Mouse (Mus musculus) adrenal gland, adult 2 months (tissue): ENCODE measurements around the gene Mgat4b. TPM values are rescaled to one million over a fixed set of nuclear protein-coding genes. Genes with fewer than 3 reads are reported as not detected.

Source experiments
- DNase-seq: peaks from one replicate; pipeline ENCODE4 v3.0.0; 2021
- polyA plus RNA-seq: library from polyadenylated mRNA; depleted of rRNA; stranded (reverse); fragments of >200 nt; gene quantifications from 2 replicates; pipeline ENCODE4 v1.2.3, GENCODE M21; 2012
- total RNA-seq, 2 experiments: library from RNA; stranded (reverse); gene quantifications; 2 replicates each; pipeline ENCODE4 v1.2.3; 2021

Gene Mgat4b
- total and polyA plus RNA-seq, 3 experiments = 119 to 361 (median 128) TPM

DNA sequence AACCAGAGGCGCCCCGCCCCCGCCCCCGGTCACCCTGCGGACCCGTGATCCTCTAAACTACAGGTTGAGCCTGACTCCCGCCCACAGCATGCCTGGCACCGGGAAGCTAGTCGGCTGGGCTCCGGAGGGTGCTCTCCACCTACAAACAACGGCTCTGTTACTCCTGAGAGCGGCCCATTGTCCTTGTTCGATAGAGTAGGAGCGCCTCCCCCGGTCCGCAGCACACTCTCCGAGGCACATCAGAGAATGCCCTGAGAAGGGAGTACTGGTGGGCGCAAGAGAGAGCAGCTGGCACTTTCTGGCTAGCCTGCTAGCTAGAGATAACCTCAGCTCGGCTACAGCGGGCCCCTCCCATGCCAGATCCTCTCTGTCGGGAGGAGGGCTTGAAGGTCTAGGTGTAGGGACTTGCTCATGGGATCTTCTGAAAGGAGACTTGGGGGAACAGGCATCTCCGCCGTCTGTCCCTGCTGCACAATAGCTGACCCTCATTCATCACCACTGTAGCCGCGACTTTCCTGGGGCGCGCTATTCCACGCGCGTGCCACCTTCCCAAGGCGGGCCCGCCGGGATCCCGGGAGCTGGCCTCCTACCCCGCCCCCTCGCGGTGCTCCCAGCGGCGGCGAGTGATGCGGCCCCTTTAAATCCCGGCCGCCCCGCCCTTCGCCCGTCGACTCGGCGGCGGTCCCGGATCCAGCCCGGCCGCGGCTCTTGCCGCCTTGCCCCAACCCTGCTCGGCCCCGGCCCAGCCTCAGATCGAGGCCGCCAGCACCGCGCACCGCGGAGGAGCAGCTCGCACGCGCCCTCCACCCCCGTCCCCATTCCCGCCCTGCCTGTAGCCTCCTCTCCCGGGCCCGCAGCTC lies 14.2 kb downstream of the Mgat4b start:
- peak; percentile 96 for DNase-seq

- peak; percentile 76 for DNase-seq
Measured at GRCm38 (mm10) chr11:50225611-50226378, 15.1 kb downstream of the Mgat4b start.

DNA sequence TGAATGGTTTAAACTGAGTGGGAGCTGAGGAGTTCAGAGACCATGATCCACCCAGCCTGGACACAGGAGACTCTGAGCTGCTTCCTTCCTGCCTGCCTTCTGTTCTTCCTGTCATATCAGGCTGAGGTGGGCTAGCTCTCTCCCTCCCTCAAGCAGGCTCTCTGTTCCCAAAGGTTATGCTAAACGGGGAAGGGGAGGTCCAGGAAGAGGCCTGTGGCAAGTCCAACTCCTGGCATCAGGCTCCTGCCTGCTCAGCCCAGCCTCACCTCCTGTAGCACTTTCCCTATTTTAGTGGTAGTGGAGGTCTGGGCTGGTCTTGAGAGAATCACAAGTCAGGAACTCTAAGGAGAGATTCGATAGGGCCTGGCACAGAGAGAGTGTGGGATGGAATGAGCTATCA lies 15.7 kb downstream of the Mgat4b start:
- DNase-seq = peak; percentile 30

- peak; percentile 23 for DNase-seq
Measured at GRCm38 (mm10) chr11:50227226-50227625, 16.5 kb downstream of the Mgat4b start.

DNA sequence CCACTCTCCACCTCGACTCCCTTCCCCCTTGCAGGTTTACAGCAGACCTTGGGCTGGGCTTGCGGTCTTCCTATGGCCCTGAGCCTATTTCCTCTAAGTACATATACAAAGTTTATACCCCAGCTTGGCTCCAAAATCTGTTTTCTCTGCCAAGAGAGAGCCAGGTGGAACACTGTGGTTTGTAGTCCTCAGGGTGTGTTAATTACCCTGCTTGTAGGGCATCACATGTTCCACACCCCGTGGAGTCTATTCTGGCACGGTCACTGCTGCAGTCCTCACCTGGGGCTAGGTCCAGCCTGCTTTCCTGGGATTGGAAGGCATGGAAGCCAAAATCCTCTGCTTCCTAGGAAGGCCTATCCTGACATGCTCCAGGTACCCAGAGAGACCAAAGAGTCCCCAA lies 17.0 kb downstream of the Mgat4b start:
- DNase-seq = peak; percentile 11

- peak; percentile 48 for DNase-seq
Measured at GRCm38 (mm10) chr11:50228772-50229171, 18.1 kb downstream of the Mgat4b start.

GRCm38 (mm10) chr11:50229252-50229910 lies 18.7 kb downstream of the Mgat4b start:
- DNase-seq = peak; percentile 84

DNA sequence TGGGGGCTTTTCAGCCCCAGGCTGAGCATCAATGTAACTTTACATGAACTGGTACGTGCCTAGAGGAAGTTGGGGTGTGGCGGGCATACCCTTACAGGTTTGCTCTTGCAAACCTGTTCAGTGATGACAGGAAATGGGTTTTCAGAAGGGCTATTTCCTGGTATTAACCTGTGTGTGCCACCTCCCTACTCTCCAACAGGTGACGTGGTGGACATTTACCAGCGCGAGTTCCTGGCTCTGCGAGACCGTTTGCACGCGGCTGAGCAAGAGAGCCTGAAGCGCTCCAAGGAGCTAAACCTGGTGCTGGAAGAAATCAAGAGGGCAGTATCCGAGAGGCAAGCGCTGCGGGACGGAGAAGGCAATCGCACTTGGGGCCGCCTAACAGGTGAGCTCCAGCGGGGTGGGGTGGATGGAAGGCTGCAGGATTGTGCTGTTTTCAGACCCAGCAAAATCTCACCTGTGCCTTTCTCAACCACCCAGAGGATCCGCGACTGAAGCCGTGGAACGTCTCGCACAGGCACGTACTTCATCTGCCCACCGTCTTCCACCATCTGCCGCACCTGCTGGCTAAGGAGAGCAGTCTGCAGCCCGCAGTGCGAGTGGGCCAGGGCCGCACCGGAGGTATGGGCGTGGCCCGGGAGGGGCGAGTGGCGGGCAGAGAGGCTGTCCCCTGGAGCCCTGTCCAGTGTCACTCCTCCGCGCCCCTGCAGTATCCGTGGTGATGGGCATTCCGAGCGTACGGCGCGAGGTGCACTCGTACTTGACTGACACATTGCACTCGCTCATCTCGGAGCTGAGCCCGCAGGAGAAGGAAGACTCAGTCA lies 20.0 kb downstream of the Mgat4b start:
- peak; percentile 14 for DNase-seq

DNA sequence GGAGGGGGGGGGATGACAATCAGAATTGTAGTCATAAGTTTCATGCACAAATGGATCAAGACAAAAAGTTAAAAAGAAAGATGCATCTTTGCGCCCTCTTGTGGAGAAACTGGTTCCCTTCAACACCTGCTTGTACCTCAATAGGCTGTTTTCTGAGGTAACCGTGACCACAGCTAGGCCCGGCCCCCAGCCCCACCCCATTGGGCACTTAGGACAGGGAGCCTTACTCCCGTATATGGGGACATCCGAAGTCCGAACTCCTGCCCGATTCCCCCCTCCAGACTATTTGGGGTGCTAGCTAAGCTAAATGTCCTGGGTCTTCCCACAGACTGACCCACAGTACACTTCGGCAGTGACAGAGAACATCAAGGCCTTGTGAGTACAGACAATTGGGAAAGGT lies 20.7 kb downstream of the Mgat4b start:
- DNase-seq = peak; percentile 55

DNA sequence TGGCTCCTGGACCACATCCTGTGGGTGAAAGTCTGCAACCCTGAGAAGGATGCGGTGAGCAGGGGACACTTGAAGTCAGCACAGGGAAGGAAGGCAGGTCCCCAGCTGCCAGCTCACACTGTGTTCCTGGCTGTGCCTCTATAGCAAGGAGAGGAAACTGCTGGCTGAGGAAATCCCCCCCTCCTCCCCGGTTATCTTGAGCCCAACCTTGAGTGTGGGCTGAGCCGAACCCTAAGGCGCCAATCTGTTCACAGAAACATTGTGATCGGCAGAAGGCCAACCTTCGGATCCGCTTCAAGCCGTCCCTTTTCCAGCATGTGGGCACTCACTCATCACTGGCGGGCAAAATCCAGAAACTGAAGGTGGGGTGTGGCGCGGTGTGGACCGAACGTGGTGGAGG lies 22.3 kb downstream of the Mgat4b start:
- peak; percentile 1 for DNase-seq

- DNase-seq = peak; percentile 1
Measured at GRCm38 (mm10) chr11:50233993-50234392, 23.3 kb downstream of the Mgat4b start.

DNA sequence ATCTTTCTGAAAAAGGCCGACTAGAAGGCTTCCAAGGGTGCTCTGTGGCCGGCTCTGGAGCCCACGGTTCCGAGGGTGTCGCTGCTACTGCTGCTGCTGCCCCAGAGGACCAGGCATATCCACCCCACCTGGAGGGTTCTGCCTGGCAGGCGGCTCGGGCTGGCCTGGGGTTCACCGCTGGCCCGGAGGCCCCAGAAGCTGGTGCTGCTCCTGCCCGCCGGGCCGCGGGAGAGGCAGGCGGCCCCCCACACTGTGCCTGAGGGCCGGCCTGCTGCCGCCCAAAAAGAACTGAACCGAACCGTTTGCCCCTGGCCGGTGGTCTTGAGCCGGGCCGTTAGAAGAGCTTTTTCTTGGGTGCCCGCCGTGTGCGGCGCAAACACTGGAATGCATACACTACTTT lies 23.9 kb downstream of the Mgat4b start:
- DNase-seq = no peak

DNA sequence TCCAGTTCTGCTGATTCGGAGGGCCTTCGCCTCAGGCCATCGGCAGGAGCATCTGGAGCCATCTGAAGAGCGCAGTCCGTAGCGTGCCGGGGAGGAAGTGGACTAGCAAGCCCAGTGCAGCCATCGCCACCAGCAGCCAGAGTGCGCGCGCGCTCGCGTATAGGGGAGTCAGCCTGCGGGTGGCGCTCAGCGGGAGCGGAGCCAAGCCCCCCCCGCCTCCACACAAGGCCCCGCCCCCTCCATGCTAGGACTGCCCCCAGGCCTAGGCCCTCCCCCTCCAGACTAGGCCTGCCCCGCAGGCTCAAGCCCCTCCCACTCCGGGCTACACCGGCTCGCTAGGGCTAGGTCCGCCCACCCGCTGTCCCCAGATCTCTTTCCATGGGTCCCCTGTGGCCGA lies 25.8 kb downstream of the Mgat4b start:
- DNase-seq = peak; percentile 94

DNA sequence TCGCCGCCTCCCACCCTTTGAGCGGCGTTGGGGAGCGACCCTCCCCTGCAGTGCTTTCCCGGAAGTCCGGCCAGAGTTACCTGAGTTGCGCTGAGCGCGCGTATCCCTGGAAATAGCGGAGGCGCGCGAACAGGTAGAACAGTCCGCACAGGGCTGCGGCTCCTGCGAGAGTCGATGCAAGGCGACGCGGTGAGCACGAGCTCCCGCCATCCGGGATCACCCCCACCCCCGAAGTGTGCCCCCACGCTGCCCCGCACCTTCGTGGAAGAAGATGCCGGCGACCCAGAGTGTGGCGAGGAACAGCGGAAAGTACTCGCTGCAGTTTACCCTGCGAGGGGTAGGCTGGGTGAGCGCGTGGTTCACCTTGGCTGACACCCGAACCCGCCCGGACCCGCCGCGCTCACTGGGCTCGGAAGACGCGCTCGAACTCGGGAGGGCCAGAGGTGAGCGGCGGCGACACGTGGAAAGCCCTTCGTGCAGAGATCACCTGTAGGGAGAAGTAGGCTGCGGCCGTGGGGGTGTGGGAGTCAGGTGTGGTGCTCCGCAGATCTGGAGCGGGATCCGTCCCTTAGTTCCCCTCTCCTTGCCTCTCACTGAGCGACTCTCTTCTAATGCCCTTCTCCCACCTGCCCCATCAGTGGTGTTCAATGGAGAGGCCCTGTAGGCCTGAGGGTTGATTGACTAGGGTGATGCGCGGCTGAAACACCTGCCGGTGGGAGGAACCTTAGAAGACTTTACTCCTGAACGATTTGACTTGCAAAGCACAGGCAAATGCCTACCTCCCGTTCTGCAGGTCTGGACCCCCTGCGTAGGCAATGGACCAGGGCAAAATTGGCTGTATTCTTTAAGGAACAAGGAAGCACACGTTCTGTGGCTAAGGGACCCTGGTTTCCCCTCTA lies 26.5 kb downstream of the Mgat4b start:
- peak; percentile 6 for DNase-seq

GRCm38 (mm10) chr11:50238324-50238723 lies 27.6 kb downstream of the Mgat4b start, which contains the start of gene Ltc4s:
TSS of gene Ltc4s (minus strand) at chr11:50238616.
- no peak for DNase-seq

DNA sequence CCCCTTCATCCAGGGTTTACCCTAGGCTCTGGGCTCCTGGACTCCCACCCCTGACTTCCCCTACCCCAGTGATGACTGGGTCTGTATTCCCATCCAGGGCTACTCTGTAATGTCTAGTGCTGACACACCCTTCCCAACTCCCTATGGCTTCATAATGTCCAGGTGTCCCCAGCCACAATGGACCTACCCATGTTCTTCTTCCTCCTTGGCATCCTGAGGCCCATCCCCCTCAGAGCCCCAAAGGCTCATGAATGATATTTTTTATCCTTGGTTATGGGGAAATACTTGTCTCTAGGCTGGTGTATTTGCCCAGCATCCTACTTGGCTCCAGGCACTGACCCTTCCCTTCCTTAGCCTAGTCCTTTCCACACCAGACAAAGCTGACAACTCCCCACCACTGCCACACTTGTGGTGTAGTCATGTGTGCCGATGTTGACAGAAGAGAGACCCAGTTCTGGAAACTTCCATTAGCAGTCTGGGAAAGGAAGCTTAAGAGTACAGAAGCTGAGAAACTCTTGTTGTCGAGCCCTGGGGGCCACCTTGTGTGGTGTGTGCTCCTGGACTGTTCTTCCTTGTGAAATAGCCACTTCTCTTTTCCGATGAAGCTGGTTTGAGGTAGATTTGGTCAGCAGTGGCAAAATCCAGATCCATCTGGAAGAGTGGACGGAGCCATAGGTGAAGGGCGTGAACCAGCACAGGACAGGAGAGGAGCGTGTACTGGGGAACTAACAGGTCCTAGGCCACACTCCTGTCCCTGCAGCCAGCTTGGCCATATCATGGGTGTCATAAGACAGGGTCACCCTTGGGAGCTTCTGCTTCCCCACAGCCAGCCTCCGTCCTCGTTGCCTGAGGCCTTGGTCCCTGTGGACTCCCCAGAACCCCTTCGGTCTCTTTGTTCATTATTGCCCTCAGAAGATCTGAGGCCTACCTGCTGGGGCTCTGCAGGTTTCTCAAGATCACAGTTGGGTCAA lies 28.4 kb downstream of the Mgat4b start:
- DNase-seq = no peak

DNA sequence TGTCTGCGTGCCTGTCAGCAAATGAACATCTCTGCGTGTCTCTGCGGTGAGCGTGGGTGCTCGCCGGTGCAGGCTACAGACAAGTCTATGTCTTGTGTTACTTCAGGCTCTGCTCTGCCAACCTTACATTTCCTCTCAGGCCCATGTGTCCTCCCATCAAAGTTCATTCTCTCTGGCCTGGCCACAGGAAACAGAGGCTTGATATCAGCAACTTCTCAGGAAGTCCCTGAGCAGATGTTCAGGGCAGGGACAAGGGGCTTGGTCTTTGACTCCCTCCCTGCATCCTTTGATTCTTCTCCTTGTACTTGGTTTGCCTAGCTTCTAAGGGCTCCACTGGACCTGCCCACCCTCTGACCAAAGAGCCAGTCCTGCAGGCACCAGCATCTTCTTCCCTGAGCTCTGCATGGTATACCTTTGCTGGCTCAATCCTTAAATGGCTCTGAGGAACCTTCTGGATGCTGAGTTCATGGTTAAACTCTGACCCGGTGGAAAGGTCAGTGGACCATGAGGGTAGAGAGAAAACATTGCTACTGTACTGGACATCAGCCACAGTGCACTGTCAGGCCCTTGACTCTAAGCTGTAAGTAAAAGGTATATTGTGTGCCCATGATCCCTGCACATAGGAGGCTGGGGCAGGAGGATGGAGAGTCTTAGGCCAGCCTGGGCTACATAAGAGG lies 29.7 kb downstream of the Mgat4b start:
- no peak for DNase-seq

GRCm38 (mm10) chr11:50243926-50244325 lies 33.2 kb downstream of the Mgat4b start:
- no peak for DNase-seq

DNA sequence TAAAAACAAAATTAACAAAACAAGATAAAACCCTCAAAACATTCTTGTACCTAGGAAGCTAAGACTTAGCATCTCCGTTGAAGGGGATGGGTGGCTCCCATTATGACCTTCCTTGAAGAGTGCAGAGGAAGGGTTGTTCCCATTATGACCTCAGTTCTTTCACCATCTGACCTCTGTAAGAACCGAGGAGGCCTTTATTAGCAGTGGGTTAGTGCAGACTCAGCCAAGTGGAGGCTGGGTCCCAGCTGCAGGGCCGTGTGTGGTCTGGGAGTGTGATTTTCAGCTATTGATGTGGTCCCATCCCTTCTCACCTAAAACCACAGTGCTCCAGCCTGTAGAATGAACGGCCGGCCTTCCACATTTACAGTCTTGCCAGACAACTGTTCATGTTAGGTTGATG lies 34.6 kb downstream of the Mgat4b start:
- DNase-seq = no peak
